Mouse (Mus musculus) lung, adult 2 months (tissue): ENCODE data around the gene Sart3.

Source experiments
- CTCF ChIP-seq: fragments of 200-500 bp; IDR thresholded peaks from 2 replicates; pipeline ENCODE4 v1.5.1; 2011; ENCODE audit warnings: mild to moderate bottlenecking, low read length, control low read depth; ENCODE audit not compliant: insufficient read depth
- POLR2A ChIP-seq: fragments of 200-500 bp; IDR thresholded peaks from 2 replicates; pipeline ENCODE4 v1.6.1; 2011; ENCODE audit warnings: low read depth, mild to moderate bottlenecking, control low read depth, low read length, borderline replicate concordance; ENCODE audit errors: extremely low read depth

DNA sequence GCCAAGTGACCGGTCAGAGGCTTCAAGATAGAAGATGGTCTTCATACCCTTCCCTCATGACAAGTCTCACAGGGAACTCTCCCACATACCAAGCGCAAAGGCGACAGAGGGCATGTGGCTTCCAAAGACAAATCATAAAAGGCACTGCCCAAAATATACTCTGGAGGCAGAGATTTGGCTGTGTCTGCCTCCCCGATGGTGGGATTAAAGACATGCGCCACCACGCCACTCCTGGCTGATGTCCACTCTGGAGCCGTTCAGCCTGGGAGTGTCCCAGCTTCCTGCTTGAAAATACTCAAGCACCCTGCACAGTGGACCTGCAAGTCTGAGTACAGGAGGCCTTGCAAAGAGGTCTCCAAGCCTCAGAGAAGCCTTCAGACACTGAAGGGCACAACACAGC lies 41.1 kb downstream of the Sart3 start:
- TF ChIP-seq POLR2A = no peak
- TF ChIP-seq CTCF = no peak
